Mouse (Mus musculus): Measurements from ENCODE around the gene Olfr1133. TPM values are rescaled to one million over a fixed set of nuclear protein-coding genes. Genes with fewer than 3 reads are reported as not detected.

Olfr1133 gene
- polyA plus RNA-seq, 1 experiment from 2014 or later: not detected

Other genes starting within 250 kb of the Olfr1133 start
- gene Olfr1123, start 230.7 kb downstream of the Olfr1133 start, polyA plus RNA-seq (2015; fragmentation: Nextera tagmentation; extraction: Ambion mirVana): not detected in 2 replicates
- gene Olfr1124, start 217.1 kb downstream of the Olfr1133 start, polyA plus RNA-seq (2015; fragmentation: Nextera tagmentation; extraction: Ambion mirVana): 0.08 TPM in 1 of 2 replicates, not detected in the other
- gene Olfr1126, start 193.4 kb downstream of the Olfr1133 start, polyA plus RNA-seq (2015; fragmentation: Nextera tagmentation; extraction: Ambion mirVana): not detected in 2 replicates
- not detected in 2 replicates for gene Pramel7, start 150.3 kb downstream of the Olfr1133 start, polyA plus RNA-seq (2015; fragmentation: Nextera tagmentation; extraction: Ambion mirVana)
- not detected in 2 replicates for gene Pramel6, start 140.8 kb downstream of the Olfr1133 start, polyA plus RNA-seq (2015; fragmentation: Nextera tagmentation; extraction: Ambion mirVana)
- gene Olfr153, start 115.6 kb downstream of the Olfr1133 start, polyA plus RNA-seq (2015; fragmentation: Nextera tagmentation; extraction: Ambion mirVana): not detected in 2 replicates
- gene Olfr1128, start 101.8 kb downstream of the Olfr1133 start, polyA plus RNA-seq (2015; fragmentation: Nextera tagmentation; extraction: Ambion mirVana): not detected in 2 replicates
- not detected in 2 replicates for gene Olfr1129, start 73.5 kb downstream of the Olfr1133 start, polyA plus RNA-seq (2015; fragmentation: Nextera tagmentation; extraction: Ambion mirVana)
- not detected in 2 replicates for gene Olfr1130, start 41.2 kb downstream of the Olfr1133 start, polyA plus RNA-seq (2015; fragmentation: Nextera tagmentation; extraction: Ambion mirVana)
- not detected in 2 replicates for gene Olfr1131, start 20.3 kb downstream of the Olfr1133 start, polyA plus RNA-seq (2015; fragmentation: Nextera tagmentation; extraction: Ambion mirVana)
- gene Olfr1132, start 9.8 kb downstream of the Olfr1133 start, polyA plus RNA-seq (2015; fragmentation: Nextera tagmentation; extraction: Ambion mirVana): not detected in 2 replicates
- gene Olfr1134, start 11.1 kb upstream of the Olfr1133 start, polyA plus RNA-seq (2015; fragmentation: Nextera tagmentation; extraction: Ambion mirVana): not detected in 2 replicates
- gene Olfr1135, start 26.3 kb upstream of the Olfr1133 start, polyA plus RNA-seq (2015; fragmentation: Nextera tagmentation; extraction: Ambion mirVana): not detected in 2 replicates
- gene Olfr1136, start 46.6 kb upstream of the Olfr1133 start, polyA plus RNA-seq (2015; fragmentation: Nextera tagmentation; extraction: Ambion mirVana): not detected in 2 replicates
- not detected in 2 replicates for gene Olfr1137, start 65.8 kb upstream of the Olfr1133 start, polyA plus RNA-seq (2015; fragmentation: Nextera tagmentation; extraction: Ambion mirVana)
- not detected in 2 replicates for gene Olfr1138, start 92.6 kb upstream of the Olfr1133 start, polyA plus RNA-seq (2015; fragmentation: Nextera tagmentation; extraction: Ambion mirVana)
- gene Olfr1140, start 96.4 kb upstream of the Olfr1133 start, polyA plus RNA-seq (2015; fragmentation: Nextera tagmentation; extraction: Ambion mirVana): not detected in 2 replicates
- not detected in 2 replicates for gene Olfr1141, start 106.6 kb upstream of the Olfr1133 start, polyA plus RNA-seq (2015; fragmentation: Nextera tagmentation; extraction: Ambion mirVana)
- gene Olfr152, start 132.1 kb upstream of the Olfr1133 start, polyA plus RNA-seq (2015; fragmentation: Nextera tagmentation; extraction: Ambion mirVana): not detected in 2 replicates
- not detected in 2 replicates for gene Olfr1143, start 153.2 kb upstream of the Olfr1133 start, polyA plus RNA-seq (2015; fragmentation: Nextera tagmentation; extraction: Ambion mirVana)
- not detected in 2 replicates for gene Olfr1145, start 162.4 kb upstream of the Olfr1133 start, polyA plus RNA-seq (2015; fragmentation: Nextera tagmentation; extraction: Ambion mirVana)
- gene Olfr1148, start 183.2 kb upstream of the Olfr1133 start, polyA plus RNA-seq (2015; fragmentation: Nextera tagmentation; extraction: Ambion mirVana): not detected in 2 replicates
- not detected in 2 replicates for gene Olfr1150-ps1, start 196.6 kb upstream of the Olfr1133 start, polyA plus RNA-seq (2015; fragmentation: Nextera tagmentation; extraction: Ambion mirVana)
- not detected in 2 replicates for gene Olfr1151, start 208.5 kb upstream of the Olfr1133 start, polyA plus RNA-seq (2015; fragmentation: Nextera tagmentation; extraction: Ambion mirVana)
- not detected in 2 replicates for gene Olfr1152, start 219.1 kb upstream of the Olfr1133 start, polyA plus RNA-seq (2015; fragmentation: Nextera tagmentation; extraction: Ambion mirVana)
- not detected in 2 replicates for gene Olfr1153, start 247.6 kb upstream of the Olfr1133 start, polyA plus RNA-seq (2015; fragmentation: Nextera tagmentation; extraction: Ambion mirVana)

Data from midbrain, embryonic 16.5 days (tissue).